Mouse (Mus musculus): ENCODE results near the gene Dok1.

The Dok1 gene

GRCm38 (mm10) chr6:83033249-83034185 lies at the start of gene Dok1, which contains the start of gene Loxl3:
TSS of gene Dok1 (minus strand) at chr6:83033471.
TSS of gene Loxl3 (plus strand) at chr6:83034173.
- DNase-seq (ENCODE audit: extremely low read depth, low read depth, low spot score): no peak

- no peak for DNase-seq (ENCODE audit: extremely low read depth, low read depth, low spot score)
Observed at GRCm38 (mm10) chr6:83080210-83080609, 46.9 kb upstream of the Dok1 start.

GRCm38 (mm10) chr6:83078324-83078858 lies 45.1 kb upstream of the Dok1 start:
- DNase-seq (ENCODE audit: extremely low read depth, low read depth, low spot score): no peak

GRCm38 (mm10) chr6:83077630-83078323 lies 44.5 kb upstream of the Dok1 start, which contains the start of gene Pcgf1:
TSS of gene Pcgf1 (plus strand) at chr6:83077869.
- no peak for DNase-seq (ENCODE audit: extremely low read depth, low read depth, low spot score)

DNA sequence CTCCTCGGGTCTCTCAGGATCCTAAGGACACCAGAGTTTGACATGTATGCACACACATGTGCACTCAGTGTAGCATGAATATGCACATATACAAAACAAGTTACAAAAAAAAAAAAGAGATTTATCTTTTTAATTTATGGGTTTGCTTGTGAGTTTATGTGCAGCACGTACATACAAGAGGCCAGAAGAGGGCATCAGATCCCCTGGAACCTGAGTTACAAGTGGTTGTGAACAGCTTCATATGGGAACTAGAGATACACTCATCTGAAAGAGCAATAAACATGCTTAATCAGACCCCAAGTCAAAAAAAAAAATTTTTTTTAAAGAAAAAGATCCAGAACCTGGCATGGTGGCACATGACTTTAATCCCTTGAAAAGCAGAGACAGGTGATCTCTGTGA lies 41.7 kb upstream of the Dok1 start:
- DNase-seq (ENCODE audit: extremely low read depth, low read depth, low spot score): no peak

DNA sequence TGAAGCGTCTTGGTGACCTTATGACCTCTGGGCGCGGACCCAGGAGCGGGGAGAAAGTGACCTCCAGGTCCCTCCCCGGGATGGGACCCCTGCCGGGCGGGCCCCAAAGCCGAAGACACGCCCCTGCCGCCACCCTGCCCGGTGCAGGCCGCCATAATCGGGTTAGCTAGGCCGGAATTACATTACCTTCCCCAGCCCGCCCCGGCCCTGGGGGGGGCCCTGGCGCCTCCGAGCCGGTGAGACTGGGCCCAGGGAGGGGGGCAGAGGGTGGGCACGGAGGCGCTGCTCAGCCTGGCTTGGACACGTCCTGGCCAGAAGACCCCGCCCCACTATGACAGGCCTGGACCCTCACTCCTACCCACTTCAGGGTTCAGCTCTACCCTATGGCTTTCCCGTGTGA lies 37.9 kb upstream of the Dok1 start:
- DNase-seq (ENCODE audit: extremely low read depth, low read depth, low spot score): no peak

- DNase-seq (ENCODE audit: extremely low read depth, low read depth, low spot score): no peak
Observed at GRCm38 (mm10) chr6:83070311-83071219, 37.3 kb upstream of the Dok1 start.

GRCm38 (mm10) chr6:83070247-83070310 lies 36.8 kb upstream of the Dok1 start, which contains the start of gene Tlx2:
TSS of gene Tlx2 (minus strand) at chr6:83070293.
- no peak for DNase-seq (ENCODE audit: extremely low read depth, low read depth, low spot score)

- DNase-seq (ENCODE audit: extremely low read depth, low read depth, low spot score): no peak
Observed at GRCm38 (mm10) chr6:83069488-83070246, 36.4 kb upstream of the Dok1 start.

DNA sequence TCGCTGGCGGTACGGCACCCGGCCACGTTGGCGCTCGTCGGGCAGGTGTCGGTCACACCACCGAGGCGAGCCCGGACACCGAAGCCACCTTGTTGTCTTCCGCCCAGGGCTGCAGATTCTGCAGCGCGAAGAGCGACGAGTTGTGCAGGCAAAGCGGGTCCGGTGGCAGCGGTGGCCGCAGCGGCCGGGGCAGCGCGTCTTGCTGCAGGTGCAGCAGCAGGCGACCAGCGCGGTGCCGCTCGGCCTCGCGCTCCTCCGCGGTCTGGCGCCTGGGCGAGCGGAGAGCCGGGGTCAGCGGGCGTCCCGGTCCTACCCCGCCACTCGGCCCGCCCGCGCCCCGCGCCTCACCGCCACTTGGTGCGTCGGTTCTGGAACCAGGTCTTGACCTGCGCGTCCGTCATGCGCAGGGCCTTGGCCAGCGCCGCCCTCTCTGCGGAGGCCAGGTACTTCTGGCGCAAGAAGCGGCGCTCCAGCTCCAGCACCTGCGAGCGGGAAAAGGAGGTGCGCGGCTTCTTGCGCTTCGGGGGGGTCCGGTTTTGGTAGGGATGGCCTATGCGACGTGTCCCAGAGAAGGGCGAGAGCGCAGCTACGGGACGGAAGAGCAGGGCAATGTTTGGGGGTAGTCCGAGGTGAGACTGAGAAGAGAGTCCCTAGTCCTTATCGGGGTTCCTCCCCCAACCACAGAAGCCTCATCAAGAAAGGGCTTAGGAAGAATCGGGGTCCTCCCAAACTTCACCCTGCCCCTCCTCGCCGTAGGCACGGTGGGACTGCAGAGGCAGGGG lies 35.6 kb upstream of the Dok1 start:
- DNase-seq (ENCODE audit: extremely low read depth, low read depth, low spot score): no peak

DNA sequence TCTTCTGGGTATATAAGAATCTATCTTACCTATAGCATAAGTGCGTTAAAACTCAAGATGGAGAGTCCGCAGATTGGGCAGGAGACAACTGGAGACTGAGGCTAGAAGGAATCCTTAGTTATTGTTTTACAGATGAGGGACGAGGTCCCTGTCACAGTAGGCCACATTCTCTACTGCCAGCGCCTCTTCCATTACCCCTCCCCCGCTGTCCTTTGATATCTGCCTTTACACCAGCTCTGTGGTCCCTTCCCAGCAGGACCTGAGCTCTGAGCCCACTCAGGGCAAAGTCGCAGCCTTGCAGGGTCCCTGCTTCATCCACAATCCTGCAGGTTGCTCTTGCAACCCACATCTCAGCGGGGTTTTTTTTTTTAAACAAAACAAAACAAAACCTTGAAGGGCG lies 35.0 kb upstream of the Dok1 start:
- no peak for DNase-seq (ENCODE audit: extremely low read depth, low read depth, low spot score)

DNA sequence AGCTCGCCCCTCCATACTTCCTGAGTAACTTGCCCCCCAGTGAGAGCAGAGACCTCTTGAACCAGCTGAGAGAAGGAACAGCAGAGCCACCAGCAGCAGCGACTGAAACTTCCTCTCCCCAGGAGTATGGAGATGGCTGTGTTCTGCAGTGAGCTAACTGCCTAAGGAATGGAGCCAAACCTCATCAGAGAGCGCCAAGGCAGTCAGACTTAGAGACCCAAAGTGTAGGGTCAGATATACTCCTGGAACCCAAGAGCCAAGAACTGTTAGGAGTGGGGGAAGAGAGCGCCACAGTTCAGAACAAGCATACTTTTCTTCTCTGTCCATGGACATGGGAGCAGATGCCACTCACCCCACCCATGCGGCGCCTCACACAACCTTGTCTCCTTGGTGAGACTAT lies 33.2 kb upstream of the Dok1 start:
- no peak for DNase-seq (ENCODE audit: extremely low read depth, low read depth, low spot score)

GRCm38 (mm10) chr6:83065995-83066394 lies 32.7 kb upstream of the Dok1 start:
- no peak for DNase-seq (ENCODE audit: extremely low read depth, low read depth, low spot score)

DNA sequence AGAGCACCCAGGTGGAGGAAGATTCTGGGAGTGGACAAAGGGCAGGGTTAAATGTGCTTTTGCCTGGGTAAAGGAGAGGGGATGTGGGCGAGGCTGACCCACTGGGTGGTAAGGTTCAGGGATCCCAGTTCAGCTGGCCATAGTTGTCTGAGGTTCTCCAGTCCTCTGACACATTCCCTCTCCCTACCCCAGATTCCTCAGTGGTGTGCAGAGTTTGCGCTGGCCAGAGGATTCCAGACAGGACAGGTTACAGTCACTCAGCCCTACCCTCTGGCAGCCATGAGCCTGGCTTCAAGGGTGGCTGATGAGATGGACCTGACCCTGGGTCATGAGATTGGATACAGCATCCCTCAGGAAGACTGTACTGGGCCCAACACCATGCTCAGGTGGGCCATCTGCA lies 25.5 kb upstream of the Dok1 start:
- no peak for DNase-seq (ENCODE audit: extremely low read depth, low read depth, low spot score)

DNA sequence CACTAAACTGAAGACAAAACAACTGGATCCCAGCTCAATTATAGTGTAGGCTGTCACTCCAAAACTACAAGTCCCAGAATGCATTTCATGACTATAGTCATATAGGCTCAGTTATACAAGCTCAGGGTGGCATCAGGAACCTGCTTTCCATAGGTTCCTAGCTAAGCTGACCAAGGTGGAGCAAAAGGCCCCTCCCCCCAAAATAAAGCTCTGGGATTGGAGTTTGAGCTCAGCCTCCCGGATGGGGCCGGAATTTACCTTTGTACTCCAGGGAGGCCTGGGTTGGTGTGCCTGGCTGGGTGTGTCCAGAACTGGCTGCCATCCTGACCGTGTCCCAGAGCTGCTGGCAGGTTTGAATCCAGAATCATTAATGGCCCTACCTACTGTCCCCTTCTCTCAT lies 24.5 kb upstream of the Dok1 start, which contains the start of gene Dqx1:
TSS of gene Dqx1 (plus strand) at position 55 of the 400 bp plus-strand sequence.
- no peak for DNase-seq (ENCODE audit: extremely low read depth, low read depth, low spot score)

- DNase-seq (ENCODE audit: extremely low read depth, low read depth, low spot score): no peak
Observed at GRCm38 (mm10) chr6:83054871-83055431, 21.7 kb upstream of the Dok1 start, which contains the start of gene Htra2. TSS of gene Htra2 (minus strand) at chr6:83055273.

GRCm38 (mm10) chr6:83054074-83054851 lies 21.0 kb upstream of the Dok1 start, which contains the start of gene Aup1:
TSS of gene Aup1 (plus strand) at chr6:83054521.
- DNase-seq (ENCODE audit: extremely low read depth, low read depth, low spot score): peak; percentile 59

DNA sequence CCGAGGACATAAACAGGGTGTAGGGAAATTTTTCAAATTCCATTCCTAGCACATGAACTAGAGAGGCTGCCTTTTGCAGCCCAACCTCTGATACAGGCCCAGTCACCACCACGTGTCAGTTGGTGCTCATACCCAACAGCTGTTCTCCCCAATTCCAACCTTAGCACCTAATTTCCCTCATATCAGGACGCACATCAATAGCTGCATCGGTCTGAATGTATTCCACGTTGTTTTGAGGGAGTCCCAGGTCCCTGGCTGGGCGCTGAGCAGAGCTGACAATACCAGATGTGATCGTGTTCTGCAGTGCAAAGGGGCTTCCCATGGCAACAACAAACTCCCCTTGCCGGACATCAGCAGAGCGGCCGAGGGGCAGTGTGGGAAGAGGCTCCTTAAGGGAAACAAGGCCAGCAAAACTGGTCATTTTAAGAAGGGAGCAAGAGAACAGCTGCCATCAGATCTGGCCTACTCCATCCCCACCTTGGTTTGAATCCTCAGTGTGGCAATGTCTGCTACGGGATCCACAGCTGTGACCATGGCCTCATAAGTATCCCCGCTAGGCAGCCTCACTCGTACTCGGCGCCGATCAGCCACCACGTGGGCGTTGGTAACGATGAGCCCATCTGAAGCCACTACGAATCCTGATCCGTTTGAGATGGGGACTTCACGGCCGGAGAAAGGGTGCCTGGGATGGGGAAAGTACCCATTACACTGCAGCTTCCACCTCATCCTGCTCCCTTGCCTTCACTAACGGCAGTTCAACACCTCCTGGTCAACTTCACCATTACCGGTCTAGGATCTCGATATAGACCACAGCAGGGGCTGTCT lies 20.1 kb upstream of the Dok1 start:
- no peak for DNase-seq (ENCODE audit: extremely low read depth, low read depth, low spot score)
